Mouse (Mus musculus) bone marrow macrophage, adult 2 months (primary cell): ENCODE data around the gene Gm11444.

Experiments
- CTCF ChIP-seq: IDR thresholded peaks from 2 replicates; pipeline ENCODE4 v1.5.1; 2012; ENCODE audit warnings: low read depth, mild to moderate bottlenecking, low read length, moderate library complexity
- POLR2A ChIP-seq: IDR thresholded peaks from 2 replicates; pipeline ENCODE4 v1.6.1; 2012; ENCODE audit warnings: mild to moderate bottlenecking, low read depth, low read length, borderline replicate concordance

GRCm38 (mm10) chr11:85885665-85886428 lies 35.7 kb upstream of the Gm11444 start, which contains the start of gene Tbx4:
- TF ChIP-seq POLR2A = no peak
- TF ChIP-seq CTCF = no peak
